ENCODE assay signal across 38 mouse cellular contexts in the genomic region with DNA sequence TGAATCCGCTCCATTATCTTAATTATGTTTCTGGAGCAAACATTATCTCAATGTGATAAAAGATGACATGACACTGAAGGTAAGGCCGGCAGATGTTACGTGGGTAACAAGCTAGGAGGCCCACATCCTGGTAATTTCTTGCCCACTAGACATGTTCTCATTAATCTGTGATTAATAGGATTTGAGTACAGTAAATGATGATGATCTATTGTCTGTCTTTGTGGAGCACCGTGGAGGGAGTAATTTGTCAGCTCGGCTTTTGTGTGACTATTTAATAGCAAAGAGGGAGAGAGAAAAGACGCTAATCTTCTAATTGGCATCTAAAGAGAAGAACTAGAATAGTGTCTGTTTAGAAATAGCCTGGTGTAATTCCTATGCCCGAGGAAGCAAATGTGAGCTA. TPM values are rescaled to one million over a fixed set of nuclear protein-coding genes. Genes with fewer than 3 reads are reported as not detected.
A peak's percentile ranks its signal among the peaks of the same experiment; 100 is the strongest.
DNase-seq lines count a peak whose midpoint lies in the region; ATAC-seq and TF ChIP-seq lines count a peak whose summit lies in the region.
"Had no signal": no experiment of that assay in that cellular context is flagged by ENCODE, and none has a peak within 500 bp of the region (broad histone marks: within the 10 kb centered on the region; RNA-seq: fewer than 3 reads in every experiment).

No protein-coding gene starts in this region.

- H3K9ac ChIP-seq in forebrain, embryonic 12.5 days = no peak overlapping the region
- H3K9ac ChIP-seq in hindbrain, embryonic 15.5 days = no peak overlapping the region
- no peak overlapping the region for H3K9ac ChIP-seq in hindbrain, embryonic 16.5 days (ENCODE audit: low read depth, low read length)
- H3K9ac ChIP-seq in forebrain, postnatal 0 days = no peak overlapping the region
- H3K9ac ChIP-seq: kidney, embryonic 15.5 days; limb, embryonic 12.5 days; liver, embryonic 15.5 days; lung, embryonic 14.5 days had no signal

- no peaks in the 10 kb centered on the region for H3K36me3 ChIP-seq in forebrain, embryonic 12.5 days (replicated peaks)
- no peaks in the 10 kb centered on the region for H3K36me3 ChIP-seq in forebrain, embryonic 10.5 days (replicated peaks)
- H3K36me3 ChIP-seq in hindbrain, embryonic 15.5 days = no peaks in the 10 kb centered on the region
- no peaks in the 10 kb centered on the region for H3K36me3 ChIP-seq in hindbrain, embryonic 16.5 days (ENCODE audit: control insufficient read depth, insufficient read depth, low read length)
- no peaks in the 10 kb centered on the region for H3K36me3 ChIP-seq in forebrain, postnatal 0 days (ENCODE audit: insufficient read depth)
- H3K36me3 ChIP-seq: G1E; kidney, embryonic 15.5 days; limb, embryonic 12.5 days; liver, embryonic 15.5 days had no signal

- no peak overlapping the region for H3K27ac ChIP-seq in forebrain, embryonic 12.5 days
- H3K27ac ChIP-seq in forebrain, embryonic 10.5 days = no peak overlapping the region
- no peak overlapping the region for H3K27ac ChIP-seq in hindbrain, embryonic 15.5 days (replicated peaks)
- H3K27ac ChIP-seq in hindbrain, embryonic 16.5 days (ENCODE audit: low read depth, low read length) = no peak overlapping the region
- H3K27ac ChIP-seq in forebrain, postnatal 0 days (ENCODE audit: low read depth, low read length) = no peak overlapping the region
- H3K27ac ChIP-seq: gastrocnemius, adult 2 months; kidney, embryonic 15.5 days; left cerebral cortex, adult 2 months; limb, embryonic 12.5 days; liver, embryonic 15.5 days had no signal

- 19% methylated on average over 7 of the region's 7 CpGs for WGBS in forebrain, embryonic 12.5 days
- WGBS in forebrain, embryonic 10.5 days = 48% methylated on average over 7 of the region's 7 CpGs
- WGBS in hindbrain, embryonic 15.5 days = 31% methylated on average over 7 of the region's 7 CpGs
- 31% methylated on average over 7 of the region's 7 CpGs for WGBS in hindbrain, embryonic 16.5 days
- 15% methylated on average over 7 of the region's 7 CpGs for WGBS in forebrain, postnatal 0 days

- H3K4me3 ChIP-seq in forebrain, embryonic 12.5 days (replicated peaks) = no peak overlapping the region
- H3K4me3 ChIP-seq in forebrain, embryonic 10.5 days = no peak overlapping the region
- H3K4me3 ChIP-seq in hindbrain, embryonic 15.5 days = no peak overlapping the region
- H3K4me3 ChIP-seq in hindbrain, embryonic 16.5 days (ENCODE audit: low read length) = no peak overlapping the region
- no peak overlapping the region for H3K4me3 ChIP-seq in forebrain, postnatal 0 days (ENCODE audit: low read depth, low read length)
- H3K4me3 ChIP-seq: gastrocnemius, adult 2 months; kidney, embryonic 15.5 days; left cerebral cortex, adult 2 months; limb, embryonic 12.5 days; liver, embryonic 15.5 days had no signal

- ATAC-seq in forebrain, embryonic 12.5 days (ENCODE audit: low FRiP score) = peak; percentile 44; the same call in 1 of the 2 replicates
- peak; percentile 36; the same call in 1 of the 2 replicates for ATAC-seq in hindbrain, embryonic 15.5 days (ENCODE audit: low FRiP score, low read depth)
- no peak for ATAC-seq in hindbrain, embryonic 16.5 days
- peak; percentile 19; the same call in 1 of the 2 replicates for ATAC-seq in forebrain, postnatal 0 days
- no peak for ATAC-seq in megakaryocyte, adult 5-6 weeks (ENCODE audit: poor library complexity, severe bottlenecking)
- ATAC-seq: inflammation-experienced regulatory T-cells, adult 6 months; Patski had no signal

- no peak for TF ChIP-seq POLR2A in brain, embryonic 14.5 days (IDR thresholded peaks at IDR 0.05; ENCODE audit: borderline replicate concordance, extremely low read depth, insufficient read depth, insufficient read length, poor library complexity, severe bottlenecking)

- no peak overlapping the region for H3K4me2 ChIP-seq in forebrain, embryonic 12.5 days
- no peak overlapping the region for H3K4me2 ChIP-seq in hindbrain, embryonic 15.5 days
- H3K4me2 ChIP-seq in hindbrain, embryonic 16.5 days (ENCODE audit: low read length) = no peak overlapping the region
- no peak overlapping the region for H3K4me2 ChIP-seq in forebrain, postnatal 0 days (ENCODE audit: low read depth)
- H3K4me2 ChIP-seq: heart, embryonic 11.5 days; kidney, embryonic 15.5 days; limb, embryonic 12.5 days; liver, embryonic 15.5 days; lung, embryonic 14.5 days; midbrain, embryonic 11.5 days had no signal

- no peaks in the 10 kb centered on the region for H3K9me3 ChIP-seq in forebrain, embryonic 12.5 days
- H3K9me3 ChIP-seq in forebrain, embryonic 10.5 days = no peaks in the 10 kb centered on the region
- no peaks in the 10 kb centered on the region for H3K9me3 ChIP-seq in hindbrain, embryonic 15.5 days
- H3K9me3 ChIP-seq in hindbrain, embryonic 16.5 days (ENCODE audit: control insufficient read depth, low read length) = no peaks in the 10 kb centered on the region
- H3K9me3 ChIP-seq in forebrain, postnatal 0 days (ENCODE audit: low read length) = no peaks in the 10 kb centered on the region
- H3K9me3 ChIP-seq: kidney, embryonic 15.5 days; limb, embryonic 12.5 days; liver, embryonic 15.5 days had no signal

- H3K4me1 ChIP-seq in forebrain, embryonic 12.5 days = peaks cover 24% of the 10 kb centered on the region
- H3K4me1 ChIP-seq in forebrain, embryonic 10.5 days = peaks cover 32% of the 10 kb centered on the region
- peaks cover 20% of the 10 kb centered on the region for H3K4me1 ChIP-seq in hindbrain, embryonic 15.5 days (replicated peaks)
- H3K4me1 ChIP-seq in hindbrain, embryonic 16.5 days (ENCODE audit: control insufficient read depth, insufficient read depth, low read depth, low read length) = peaks cover 5% of the 10 kb centered on the region
- H3K4me1 ChIP-seq in forebrain, postnatal 0 days (ENCODE audit: insufficient read depth) = no peaks in the 10 kb centered on the region
- H3K4me1 ChIP-seq: kidney, embryonic 15.5 days; limb, embryonic 12.5 days; liver, embryonic 15.5 days had no signal

- peaks cover 59% of the 10 kb centered on the region for H3K27me3 ChIP-seq in forebrain, embryonic 12.5 days
- H3K27me3 ChIP-seq in forebrain, embryonic 10.5 days (ENCODE audit: poor library complexity, severe bottlenecking) = peaks cover 39% of the 10 kb centered on the region
- H3K27me3 ChIP-seq in hindbrain, embryonic 15.5 days = peaks cover 10% of the 10 kb centered on the region; the same call in 1 of the 2 replicates
- no peaks in the 10 kb centered on the region; the same call in none of the 2 replicates for H3K27me3 ChIP-seq in hindbrain, embryonic 16.5 days (replicated peaks; ENCODE audit: control insufficient read depth, insufficient read depth, low read length)
- H3K27me3 ChIP-seq in forebrain, postnatal 0 days (ENCODE audit: insufficient read depth, low read length) = peaks cover 27% of the 10 kb centered on the region

- TF ChIP-seq CTCF in brain, embryonic 14.5 days (IDR thresholded peaks at IDR 0.05; ENCODE audit: borderline replicate concordance, extremely low read depth, insufficient read depth, insufficient read length) = no peak
- TF ChIP-seq CTCF in forebrain, postnatal 0 days (IDR thresholded peaks at IDR 0.05; ENCODE audit: low read depth) = no peak

- no peak for DNase-seq in forebrain, embryonic 10.5 days (ENCODE audit: extremely low spot score, low spot score)
- peak; percentile 77 for DNase-seq in brain, embryonic 14.5 days (ENCODE audit: low read depth)
- DNase-seq in forebrain, postnatal 0 days = no peak
- DNase-seq: adrenal gland, postnatal 36 days; cerebellum, adult 2 months; cerebellum, postnatal 14 days; gastrocnemius, adult 2 months; gastrocnemius, postnatal 36 days; heart, adult 18-20 months; heart, postnatal 36 days; kidney, adult 11 months; kidney, postnatal 25 days; lung, embryonic 14.5 days; lung, postnatal 14 days; right cerebral cortex, postnatal 14 days; thymus, postnatal 4 days had no signal

RNA-seq across cellular contexts. Expression of a gene that starts 27.3 kb away (rescaled TPM):
- polyA plus RNA-seq in forebrain, embryonic 12.5 days (2016; fragmentation: Nextera tagmentation; extraction: Ambion mirVana) = not detected in 2 replicates
- polyA plus RNA-seq in forebrain, embryonic 10.5 days (2016; fragmentation: Nextera tagmentation; extraction: Ambion mirVana) = not detected in 2 replicates
- polyA plus RNA-seq in hindbrain, embryonic 15.5 days (2015; fragmentation: Nextera tagmentation; extraction: Ambion mirVana) = not detected in 2 replicates
- polyA plus RNA-seq in hindbrain, embryonic 16.5 days (2015; fragmentation: Nextera tagmentation; extraction: Ambion mirVana) = not detected in 2 replicates
- 0.07 TPM in 1 of 2 replicates, not detected in the other for polyA plus RNA-seq in brain, embryonic 14.5 days (2012; rRNA removed)
- total RNA-seq in forebrain, postnatal 0 days (2014; rRNA removed) = not detected in 2 replicates
- 0.09 and 0.30 TPM in 2 replicates for polyA plus RNA-seq in forebrain, postnatal 0 days (2015; fragmentation: Nextera tagmentation; extraction: Ambion mirVana)
- not detected in 2 replicates for total RNA-seq in megakaryocyte, adult 5-6 weeks (2015)
- total RNA-seq in megakaryocyte, adult 5-6 weeks (2017) = not detected in 2 replicates
- total RNA-seq: adrenal gland, adult 18-20 months; adrenal gland, postnatal 36 days; heart, adult 18-20 months; heart, postnatal 36 days; layer of hippocampus, postnatal 14 days; left cerebral cortex, adult 2 months; left cerebral cortex, postnatal 25 days; liver, adult 2 months; monocyte, adult 5-6 weeks had no signal
- polyA plus RNA-seq: cortical plate, adult 2 months; kidney, embryonic 15.5 days; limb, embryonic 12.5 days; liver, adult 2 months; liver, embryonic 15.5 days; lung, embryonic 14.5 days; midbrain, embryonic 11.5 days; small intestine, adult 2 months; stomach, embryonic 14.5 days; thymus, postnatal 0 days had no signal

RNA-seq across cellular contexts. Expression of a gene that starts 45.3 kb away (rescaled TPM):
- 36.4 and 39.6 TPM in 2 replicates for polyA plus RNA-seq in forebrain, embryonic 12.5 days (2016; fragmentation: Nextera tagmentation; extraction: Ambion mirVana)
- polyA plus RNA-seq in forebrain, embryonic 10.5 days (2016; fragmentation: Nextera tagmentation; extraction: Ambion mirVana) = 34.3 and 36.1 TPM in 2 replicates
- 61.6 and 62.6 TPM in 2 replicates for polyA plus RNA-seq in hindbrain, embryonic 15.5 days (2015; fragmentation: Nextera tagmentation; extraction: Ambion mirVana)
- 62.3 and 64.3 TPM in 2 replicates for polyA plus RNA-seq in hindbrain, embryonic 16.5 days (2015; fragmentation: Nextera tagmentation; extraction: Ambion mirVana)
- 41.0 and 46.0 TPM in 2 replicates for polyA plus RNA-seq in brain, embryonic 14.5 days (2012; rRNA removed)
- total RNA-seq in forebrain, postnatal 0 days (2014; rRNA removed) = 43.5 and 48.2 TPM in 2 replicates
- 61.9 and 75.8 TPM in 2 replicates for polyA plus RNA-seq in forebrain, postnatal 0 days (2015; fragmentation: Nextera tagmentation; extraction: Ambion mirVana)
- 55.5 and 84.6 TPM in 2 replicates for total RNA-seq in megakaryocyte, adult 5-6 weeks (2015)
- total RNA-seq in megakaryocyte, adult 5-6 weeks (2017) = 52.5 and 65.3 TPM in 2 replicates

Comparison
In these comparisons a context has a peak if more than half of its experiments do, and no peak if none do; other contexts are left out.
1. ATAC-seq: peak in forebrain, embryonic 12.5 days (single experiment), hindbrain, embryonic 15.5 days (single experiment) and forebrain, postnatal 0 days (single experiment); none in hindbrain, embryonic 16.5 days (single experiment) and megakaryocyte, adult 5-6 weeks (single experiment).